Mouse (Mus musculus) heart, adult 18-20 months (tissue): Measurements from ENCODE around the gene Pygb. TPM values are rescaled to one million over a fixed set of nuclear protein-coding genes. Genes with fewer than 3 reads are reported as not detected.
A peak's percentile ranks its signal among the peaks of the same experiment; 100 is the strongest.

Source experiments
- DNase-seq, 2 experiments: peaks; one replicate each; pipeline ENCODE4 v3.0.0; 2021 to 2022; ENCODE audit warnings: mixed read lengths in 1 of 2
- total RNA-seq, 2 experiments: library from RNA; stranded (reverse); gene quantifications; 2 replicates each; pipeline ENCODE4 v1.2.3; 2021

Gene Pygb
- total RNA-seq, 2 experiments from 2014 or later = 507 to 527 TPM

GRCm38 (mm10) chr2:150788768-150789550, 2.4 kb downstream of the Pygb start:
- DNase-seq = peak; percentile 91 to 92

GRCm38 (mm10) chr2:150793320-150793719, 6.8 kb downstream of the Pygb start:
- no peak for DNase-seq

GRCm38 (mm10) chr2:150798084-150798483, 11.5 kb downstream of the Pygb start:
- no peak for DNase-seq

GRCm38 (mm10) chr2:150800616-150801015, 14.1 kb downstream of the Pygb start:
- no peak for DNase-seq

- no peak for DNase-seq
These were observed 16.5 kb downstream of the Pygb start for GRCm38 (mm10) chr2:150803035-150803434.

- DNase-seq = no peak
These were observed 21.8 kb downstream of the Pygb start for GRCm38 (mm10) chr2:150808381-150808780.

- no peak for DNase-seq
These were observed 22.3 kb downstream of the Pygb start for GRCm38 (mm10) chr2:150808812-150809211.

GRCm38 (mm10) chr2:150810603-150811002, 24.1 kb downstream of the Pygb start:
- no peak for DNase-seq

GRCm38 (mm10) chr2:150812816-150813215, 26.3 kb downstream of the Pygb start:
- no peak for DNase-seq

GRCm38 (mm10) chr2:150816676-150817402, 30.3 kb downstream of the Pygb start:
- peak; percentile 53 to 60 for DNase-seq

GRCm38 (mm10) chr2:150818742-150819141, 32.2 kb downstream of the Pygb start:
- no peak for DNase-seq

- DNase-seq = no peak
These were observed 34.2 kb downstream of the Pygb start for GRCm38 (mm10) chr2:150820720-150821119.

GRCm38 (mm10) chr2:150822987-150823386, 36.5 kb downstream of the Pygb start:
- DNase-seq = no peak

GRCm38 (mm10) chr2:150826426-150826825, 39.9 kb downstream of the Pygb start:
- DNase-seq = peak; percentile 69 to 89

- no peak for DNase-seq
These were observed 41.6 kb downstream of the Pygb start for GRCm38 (mm10) chr2:150828164-150828563.

- DNase-seq = no peak
These were observed 42.1 kb downstream of the Pygb start for GRCm38 (mm10) chr2:150828654-150829053.

GRCm38 (mm10) chr2:150830011-150830410, 43.5 kb downstream of the Pygb start:
- DNase-seq = no peak

GRCm38 (mm10) chr2:150830911-150831441, 44.4 kb downstream of the Pygb start:
- no peak for DNase-seq

- DNase-seq = peak; percentile 54 to 55
These were observed 45.5 kb downstream of the Pygb start for GRCm38 (mm10) chr2:150832029-150832428.

- peak; percentile 51 to 60 for DNase-seq
These were observed 48.1 kb downstream of the Pygb start for GRCm38 (mm10) chr2:150834616-150835015.

GRCm38 (mm10) chr2:150835975-150836374, 49.4 kb downstream of the Pygb start:
- no peak for DNase-seq

- peak in 1 of 2 experiments; percentile 64 for DNase-seq
These were observed 50.4 kb downstream of the Pygb start for GRCm38 (mm10) chr2:150836906-150837305.

GRCm38 (mm10) chr2:150837781-150838180, 51.2 kb downstream of the Pygb start:
- no peak for DNase-seq
